Mouse (Mus musculus) thymus, postnatal 10 days (tissue): ENCODE data around the gene Fam69a.

Experiments
- DNase-seq, 2 experiments: peaks; one replicate each; pipeline ENCODE4 v3.0.0; 2021; ENCODE audit warnings: low spot score in 2 of 2

Fam69a gene

GRCm38 (mm10) chr5:107908514-107909110, 78.3 kb downstream of the Fam69a start:
- DNase-seq = no peak

- DNase-seq = no peak
Observed at GRCm38 (mm10) chr5:107904325-107904724, 82.6 kb downstream of the Fam69a start.

GRCm38 (mm10) chr5:107901014-107901615, 85.8 kb downstream of the Fam69a start:
- DNase-seq = peak; percentile 22 to 29

- peak; percentile 93 to 97 for DNase-seq
Observed at GRCm38 (mm10) chr5:107900206-107901013, 86.5 kb downstream of the Fam69a start, which contains the start of gene Rpl5. Rpl5 (plus strand) TSS chr5:107900502.

GRCm38 (mm10) chr5:107896265-107896664, 90.6 kb downstream of the Fam69a start:
- no peak for DNase-seq

GRCm38 (mm10) chr5:107894676-107895075, 92.2 kb downstream of the Fam69a start:
- DNase-seq = no peak

- peak in 1 of 2 experiments; percentile 17 for DNase-seq
Observed at GRCm38 (mm10) chr5:107891515-107891914, 95.4 kb downstream of the Fam69a start.

- no peak for DNase-seq
Observed at GRCm38 (mm10) chr5:107889994-107890888, 96.6 kb downstream of the Fam69a start.

GRCm38 (mm10) chr5:107880710-107881109, 106.2 kb downstream of the Fam69a start:
- no peak for DNase-seq

- DNase-seq = no peak
Observed at GRCm38 (mm10) chr5:107877053-107877452, 109.8 kb downstream of the Fam69a start.

- no peak for DNase-seq
Observed at GRCm38 (mm10) chr5:107875261-107875611, 111.6 kb downstream of the Fam69a start.

- DNase-seq = no peak
Observed at GRCm38 (mm10) chr5:107874561-107875260, 112.2 kb downstream of the Fam69a start, which contains the start of gene Evi5. Evi5 (minus strand) TSS chr5:107875107.

- no peak for DNase-seq
Observed at GRCm38 (mm10) chr5:107873886-107874302, 113.0 kb downstream of the Fam69a start.

- DNase-seq = no peak
Observed at GRCm38 (mm10) chr5:107873330-107873729, 113.6 kb downstream of the Fam69a start.

- DNase-seq = no peak
Observed at GRCm38 (mm10) chr5:107869701-107870100, 117.2 kb downstream of the Fam69a start.

GRCm38 (mm10) chr5:107868905-107869424, 117.9 kb downstream of the Fam69a start:
- DNase-seq = peak; percentile 23 to 45

- DNase-seq = peak; percentile 15 to 39
Observed at GRCm38 (mm10) chr5:107867970-107868904, 118.6 kb downstream of the Fam69a start.

GRCm38 (mm10) chr5:107866127-107867126, 120.5 kb downstream of the Fam69a start:
- no peak for DNase-seq
